Mouse (Mus musculus) midbrain, embryonic 13.5 days (tissue): ENCODE data around the gene Prune2. TPM values are rescaled to one million over a fixed set of nuclear protein-coding genes. Genes with fewer than 3 reads are reported as not detected.
A peak's percentile ranks its signal among the peaks of the same experiment; 100 is the strongest.

ENCODE experiments used
- ATAC-seq: fragments of 200-750 bp; cut with Nextera tagmentation; 2 replicates; pipeline ENCODE4 v1.8.0; 2017; ENCODE audit warnings: mild to moderate bottlenecking, moderate TSS enrichment, moderate library complexity
- H3K27ac ChIP-seq: fragments of 300-500 bp; sonication (generic); 2 replicates; pipeline ENCODE4 v1.5.1; 2015; ENCODE audit warnings: inconsistent platforms, mild to moderate bottlenecking, moderate library complexity
- H3K27me3 ChIP-seq: fragments of 300-500 bp; sonication (generic); 2 replicates; pipeline ENCODE4 v1.6.1; 2015; ENCODE audit warnings: mild to moderate bottlenecking, inconsistent platforms
- H3K36me3 ChIP-seq: fragments of 300-500 bp; sonication (generic); 2 replicates; pipeline ENCODE4 v1.6.1; 2015; ENCODE audit warnings: mild to moderate bottlenecking, inconsistent platforms
- H3K4me1 ChIP-seq: fragments of 300-500 bp; sonication (generic); replicated peaks from 2 replicates; pipeline ENCODE4 v1.6.1; 2015; ENCODE audit warnings: inconsistent platforms
- H3K4me2 ChIP-seq: fragments of 300-500 bp; sonication (generic); replicated peaks from 2 replicates; pipeline ENCODE4 v1.6.1; 2015; ENCODE audit warnings: moderate library complexity, mild to moderate bottlenecking, inconsistent platforms
- H3K4me3 ChIP-seq: fragments of 300-500 bp; sonication (generic); replicated peaks from 2 replicates; pipeline ENCODE4 v1.5.1; 2015; ENCODE audit warnings: mild to moderate bottlenecking, inconsistent platforms
- H3K9ac ChIP-seq: fragments of 300-500 bp; sonication (generic); replicated peaks from 2 replicates; pipeline ENCODE4 v1.6.1; 2015; ENCODE audit warnings: mild to moderate bottlenecking, inconsistent platforms
- H3K9me3 ChIP-seq: fragments of 300-500 bp; sonication (generic); 2 replicates; pipeline ENCODE4 v1.6.1; 2016; ENCODE audit warnings: mild to moderate bottlenecking, inconsistent platforms
- WGBS: fragments of 180-500 bp; shearing (Covaris S2); methylation state at CpG from one replicate; pipeline ENCODE4 v1.1.7; 2015; 5-methylcytosine and 5-hydroxymethylcytosine counted together
- polyA plus RNA-seq: library from polyadenylated mRNA; unstranded; fragments of >200 nt; fragmentation: Nextera tagmentation; extraction: Ambion mirVana; gene quantifications from 2 replicates; pipeline ENCODE4 v1.2.1, GENCODE M21; 2015

Gene Prune2
- polyA plus RNA-seq, 1 experiment from 2014 or later, result 3.3 TPM

GRCm38 (mm10) chr19:17011261-17011995 is 55.5 kb downstream of the Prune2 start:
- WGBS, result 64% methylated on average over 6 of the region's 6 CpGs
- H3K9me3 ChIP-seq, result no peaks in the 10 kb centered on the region
- peak; percentile 83 for ATAC-seq

GRCm38 (mm10) chr19:17013085-17013484 is 57.2 kb downstream of the Prune2 start:
- H3K27ac ChIP-seq, result no peak overlapping the region
- no peaks in the 10 kb centered on the region for H3K9me3 ChIP-seq
- 76% methylated on average over 2 of the region's 2 CpGs for WGBS
- H3K27me3 ChIP-seq, result no peaks in the 10 kb centered on the region
- no peaks in the 10 kb centered on the region for H3K36me3 ChIP-seq
- H3K4me1 ChIP-seq, result 0 out of 2 replicates have a peak, but pooled peaks cover 4% of the 10 kb centered on the region
- ATAC-seq, result no peak
- no peak overlapping the region for H3K9ac ChIP-seq
- H3K4me2 ChIP-seq, result no peak overlapping the region
- H3K4me3 ChIP-seq, result no peak overlapping the region

More at GRCm38 (mm10) chr19:17011261-17011995, 55.5 kb downstream of the Prune2 start:
- Histone ChIP-seq H3K27ac (no peak overlapping the region), H3K4me2 (no peak overlapping the region), H3K4me3 (no peak overlapping the region), H3K4me1 (0 out of 2 replicates have a peak, but pooled peaks cover 4% of the 10 kb centered on the region), H3K27me3 (0 out of 2 replicates have a peak, but pooled peaks cover 2% of the 10 kb centered on the region), H3K9ac (no peak overlapping the region), H3K36me3 (no peaks in the 10 kb centered on the region)

GRCm38 (mm10) chr19:17014337-17015124 is 58.6 kb downstream of the Prune2 start:
- ATAC-seq, result no peak
- 86% methylated on average over 10 of the region's 10 CpGs for WGBS
- H3K27ac ChIP-seq, result no peak overlapping the region
- no peak overlapping the region for H3K9ac ChIP-seq
- no peaks in the 10 kb centered on the region for H3K36me3 ChIP-seq
- H3K4me1 ChIP-seq, result 0 out of 2 replicates have a peak, but pooled peaks cover 4% of the 10 kb centered on the region
- H3K4me3 ChIP-seq, result no peak overlapping the region
- H3K9me3 ChIP-seq, result no peaks in the 10 kb centered on the region
- H3K27me3 ChIP-seq, result no peaks in the 10 kb centered on the region
- H3K4me2 ChIP-seq, result no peak overlapping the region

GRCm38 (mm10) chr19:17024748-17025147 is 68.8 kb downstream of the Prune2 start:
- no peak overlapping the region for H3K27ac ChIP-seq
- H3K4me1 ChIP-seq, result 0 out of 2 replicates have a peak, but pooled peaks cover 4% of the 10 kb centered on the region
- ATAC-seq, result no peak
- no peaks in the 10 kb centered on the region for H3K36me3 ChIP-seq
- H3K9me3 ChIP-seq, result no peaks in the 10 kb centered on the region
- H3K4me3 ChIP-seq, result no peak overlapping the region
- no peak overlapping the region for H3K9ac ChIP-seq
- 85% methylated on average over 4 of the region's 4 CpGs for WGBS
- H3K27me3 ChIP-seq, result no peaks in the 10 kb centered on the region
- H3K4me2 ChIP-seq, result no peak overlapping the region

- 7% methylated on average over 3 of the region's 3 CpGs for WGBS
These were observed 74.4 kb downstream of the Prune2 start for GRCm38 (mm10) chr19:17030276-17030675.

GRCm38 (mm10) chr19:17032314-17032713 is 76.4 kb downstream of the Prune2 start:
- ATAC-seq, result no peak
- 80% methylated on average over 3 of the region's 3 CpGs for WGBS
- Histone ChIP-seq H3K4me3 (no peak overlapping the region), H3K27ac (no peak overlapping the region), H3K4me2 (no peak overlapping the region), H3K27me3 (no peaks in the 10 kb centered on the region), H3K9me3 (no peaks in the 10 kb centered on the region), H3K36me3 (no peaks in the 10 kb centered on the region), H3K4me1 (0 out of 2 replicates have a peak, but pooled peaks cover 4% of the 10 kb centered on the region), H3K9ac (no peak overlapping the region)

More at GRCm38 (mm10) chr19:17030276-17030675, 74.4 kb downstream of the Prune2 start:
- Histone ChIP-seq H3K36me3 (no peaks in the 10 kb centered on the region), H3K27me3 (no peaks in the 10 kb centered on the region), H3K9me3 (no peaks in the 10 kb centered on the region), H3K9ac (no peak overlapping the region), H3K4me3 (no peak overlapping the region), H3K4me1 (0 out of 2 replicates have a peak, but pooled peaks cover 4% of the 10 kb centered on the region), H3K4me2 (no peak overlapping the region), H3K27ac (no peak overlapping the region)
- ATAC-seq, result peak; percentile 43; the same call in 1 of the 2 replicates

GRCm38 (mm10) chr19:17046961-17047360 is 91.0 kb downstream of the Prune2 start:
- no peaks in the 10 kb centered on the region for H3K36me3 ChIP-seq
- H3K4me3 ChIP-seq, result no peak overlapping the region
- no peak for ATAC-seq
- no peak overlapping the region for H3K27ac ChIP-seq
- H3K27me3 ChIP-seq, result no peaks in the 10 kb centered on the region
- 0 out of 2 replicates have a peak, but pooled peaks cover 3% of the 10 kb centered on the region for H3K9me3 ChIP-seq
- no peaks in the 10 kb centered on the region for H3K4me1 ChIP-seq
- WGBS, result 63% methylated on average over 4 of the region's 4 CpGs
- H3K9ac ChIP-seq, result no peak overlapping the region
- no peak overlapping the region for H3K4me2 ChIP-seq

GRCm38 (mm10) chr19:17055892-17056291 is 100.0 kb downstream of the Prune2 start:
- Histone ChIP-seq H3K9me3 (no peaks in the 10 kb centered on the region), H3K4me1 (no peaks in the 10 kb centered on the region; the same call in 1 of the 2 replicates), H3K36me3 (no peaks in the 10 kb centered on the region), H3K9ac (no peak overlapping the region), H3K4me3 (no peak overlapping the region), H3K4me2 (no peak overlapping the region), H3K27me3 (no peaks in the 10 kb centered on the region), H3K27ac (no peak overlapping the region)
- 0 out of 2 replicates have a peak, but pooled peaks have one; percentile 66 for ATAC-seq
- 22% methylated on average over 3 of the region's 3 CpGs for whole genome bisulfite sequencing

- Histone ChIP-seq H3K27ac (no peak overlapping the region), H3K9me3 (no peaks in the 10 kb centered on the region), H3K4me3 (no peak overlapping the region), H3K4me1 (no peaks in the 10 kb centered on the region; the same call in 1 of the 2 replicates), H3K36me3 (no peaks in the 10 kb centered on the region), H3K9ac (no peak overlapping the region), H3K27me3 (no peaks in the 10 kb centered on the region), H3K4me2 (no peak overlapping the region)
- no peak for ATAC-seq
- WGBS, result 95% methylated on average over 5 of the region's 5 CpGs
These were observed 104.2 kb downstream of the Prune2 start for GRCm38 (mm10) chr19:17060106-17060505.

- no peak overlapping the region for H3K4me3 ChIP-seq
- no peaks in the 10 kb centered on the region for H3K9me3 ChIP-seq
- no peaks in the 10 kb centered on the region for H3K4me1 ChIP-seq
- H3K9ac ChIP-seq, result no peak overlapping the region
- ATAC-seq, result no peak
- H3K36me3 ChIP-seq, result no peaks in the 10 kb centered on the region
- H3K4me2 ChIP-seq, result no peak overlapping the region
- no peak overlapping the region for H3K27ac ChIP-seq
- H3K27me3 ChIP-seq, result no peaks in the 10 kb centered on the region
These were observed 108.5 kb downstream of the Prune2 start for GRCm38 (mm10) chr19:17064421-17064820.

GRCm38 (mm10) chr19:17069067-17069466 is 113.1 kb downstream of the Prune2 start:
- Histone ChIP-seq H3K4me2 (no peak overlapping the region), H3K4me1 (no peaks in the 10 kb centered on the region), H3K9ac (no peak overlapping the region), H3K36me3 (no peaks in the 10 kb centered on the region), H3K27me3 (no peaks in the 10 kb centered on the region), H3K27ac (no peak overlapping the region), H3K4me3 (no peak overlapping the region), H3K9me3 (no peaks in the 10 kb centered on the region)
- 89% methylated on average over 7 of the region's 7 CpGs for WGBS
- no peak for ATAC-seq

GRCm38 (mm10) chr19:17071205-17071604 is 115.3 kb downstream of the Prune2 start:
- H3K4me3 ChIP-seq, result no peak overlapping the region
- ATAC-seq, result no peak

More at GRCm38 (mm10) chr19:17071205-17071604, 115.3 kb downstream of the Prune2 start:
- Histone ChIP-seq H3K4me1 (no peaks in the 10 kb centered on the region), H3K36me3 (no peaks in the 10 kb centered on the region), H3K27ac (no peak overlapping the region), H3K27me3 (no peaks in the 10 kb centered on the region), H3K4me2 (no peak overlapping the region), H3K9ac (no peak overlapping the region), H3K9me3 (no peaks in the 10 kb centered on the region)
- 95% methylated on average over 5 of the region's 5 CpGs for WGBS
